Mouse (Mus musculus) small intestine, adult 2 months (tissue): ENCODE results near the gene Slc15a2. TPM values are rescaled to one million over a fixed set of nuclear protein-coding genes. Genes with fewer than 3 reads are reported as not detected.

ENCODE experiments used
- H3K27ac ChIP-seq: fragments of 200-500 bp; 2 replicates; pipeline ENCODE4 v1.5.1; 2012; ENCODE audit warnings: low read depth, low read length, control low read depth, inconsistent platforms; ENCODE audit not compliant: insufficient read depth
- H3K27me3 ChIP-seq: fragments of 200-500 bp; 2 replicates; pipeline ENCODE4 v1.6.1; 2012; ENCODE audit warnings: mild to moderate bottlenecking, moderate library complexity, low read length, inconsistent platforms; ENCODE audit not compliant: control insufficient read depth, insufficient read depth
- H3K36me3 ChIP-seq: fragments of 200-500 bp; 2 replicates; pipeline ENCODE4 v1.6.1; 2012; ENCODE audit warnings: mild to moderate bottlenecking, low read length, control low read depth, inconsistent platforms; ENCODE audit not compliant: control insufficient read depth, insufficient read depth
- H3K4me1 ChIP-seq: fragments of 200-500 bp; 2 replicates; pipeline ENCODE4 v1.6.1; 2012; ENCODE audit warnings: low read length, inconsistent platforms, mixed read lengths; ENCODE audit not compliant: control insufficient read depth, insufficient read depth, insufficient read length
- H3K4me3 ChIP-seq: fragments of 200-500 bp; 2 replicates; pipeline ENCODE4 v1.5.1; 2012; ENCODE audit warnings: low read depth, mild to moderate bottlenecking, control low read depth, inconsistent platforms, low read length, moderate library complexity
- CTCF ChIP-seq: fragments of 200-500 bp; IDR thresholded peaks from 2 replicates; pipeline ENCODE4 v1.5.1; 2012; ENCODE audit warnings: low read depth, mild to moderate bottlenecking, control low read depth, inconsistent platforms, low read length, moderate library complexity, mixed read lengths; ENCODE audit not compliant: insufficient replicate concordance, insufficient read length; ENCODE audit errors: extremely low read depth
- POLR2A ChIP-seq: fragments of 200-500 bp; IDR thresholded peaks from 2 replicates; pipeline ENCODE4 v1.6.1; 2012; ENCODE audit warnings: low read depth, mild to moderate bottlenecking, control low read depth, inconsistent platforms, low read length, moderate library complexity
- WGBS: fragments of 180-500 bp; shearing (Covaris S2); methylation state at CpG from one replicate; pipeline ENCODE4 v1.1.7; 2018; 5-methylcytosine and 5-hydroxymethylcytosine counted together
- polyA plus RNA-seq: library from polyadenylated mRNA; depleted of rRNA; stranded (reverse); fragments of >200 nt; gene quantifications from 2 replicates; pipeline ENCODE4 v1.2.3, GENCODE M21; 2012; rRNA removed

Gene Slc15a2
- polyA plus RNA-seq, 1 experiment: 0.39 TPM

DNA sequence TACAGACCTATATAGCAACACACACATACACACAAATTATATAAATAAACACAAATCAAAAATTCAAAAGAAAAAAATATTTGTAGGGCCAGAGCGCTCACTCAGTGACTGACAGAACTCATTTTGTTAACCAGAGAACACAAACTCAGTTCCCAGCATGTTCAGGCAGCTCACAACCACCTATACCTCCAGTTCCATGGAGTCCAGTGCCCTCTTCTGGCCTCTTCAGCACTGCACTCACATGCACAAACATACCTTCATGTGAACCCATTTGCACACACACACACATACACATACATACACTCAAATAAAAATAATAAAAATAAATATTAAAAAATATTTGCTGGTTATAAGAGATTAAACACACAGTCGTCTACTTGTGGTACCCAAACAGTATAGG lies 74.0 kb downstream of the Slc15a2 start:
- Histone ChIP-seq H3K36me3 (no peaks in the 10 kb centered on the region), H3K4me1 (no peaks in the 10 kb centered on the region; the same call in 1 of the 2 replicates), H3K27me3 (no peaks in the 10 kb centered on the region), H3K4me3 (no peak overlapping the region), H3K27ac (no peak overlapping the region)
- TF ChIP-seq POLR2A (no peak), CTCF (peak; percentile 22; the same call in 1 of the 2 replicates)
- WGBS: 91% methylated on average over 2 of the region's 2 CpGs

DNA sequence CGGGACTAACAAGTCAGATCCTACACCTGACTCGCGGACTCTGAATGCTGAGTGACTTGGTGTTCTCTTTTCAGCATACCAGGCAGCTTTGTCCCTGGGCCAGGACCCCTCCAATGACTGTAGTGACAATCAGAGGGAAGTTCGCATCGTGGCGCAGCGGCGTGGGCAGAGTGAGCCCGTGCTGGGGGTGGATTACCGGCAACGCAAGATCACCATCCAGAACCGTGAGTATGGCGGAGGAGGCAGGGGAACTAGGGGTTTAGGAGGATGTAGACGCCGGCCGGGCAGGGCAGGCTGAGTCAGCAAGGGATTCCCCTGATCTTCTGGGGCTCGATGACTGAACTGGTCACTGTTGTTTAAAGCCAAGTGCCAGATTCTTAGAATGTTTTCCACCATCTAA lies 75.4 kb downstream of the Slc15a2 start:
- WGBS: 87% methylated on average over 17 of the region's 17 CpGs
- H3K4me1 ChIP-seq: no peaks in the 10 kb centered on the region; the same call in 1 of the 2 replicates
- H3K27me3 ChIP-seq: no peaks in the 10 kb centered on the region
- peak overlapping the region; percentile 48 for H3K4me3 ChIP-seq
- TF ChIP-seq POLR2A: no peak
- TF ChIP-seq CTCF: no peak
- H3K36me3 ChIP-seq: no peaks in the 10 kb centered on the region
- no peak overlapping the region for H3K27ac ChIP-seq

DNA sequence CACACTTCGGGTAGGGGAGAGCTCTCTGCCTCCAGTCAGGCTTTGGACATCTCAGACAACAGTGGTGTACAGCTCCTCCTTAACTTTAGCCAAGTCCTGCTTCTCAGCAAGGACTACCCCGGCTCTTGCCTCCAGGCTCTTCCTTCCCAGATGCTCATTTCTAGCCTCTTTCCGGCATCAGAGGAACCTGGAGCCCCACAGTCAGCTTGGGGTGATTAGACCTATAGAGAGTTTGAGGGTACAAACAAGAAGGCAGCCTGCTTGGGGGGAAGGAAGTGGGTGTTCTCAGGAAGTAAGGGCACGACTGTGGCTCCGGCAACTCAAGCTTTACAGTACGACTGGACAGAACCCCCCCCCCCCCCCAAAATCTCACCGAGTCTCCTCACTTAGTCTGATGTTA lies 76.0 kb downstream of the Slc15a2 start:
- no peak overlapping the region for H3K4me3 ChIP-seq
- no peaks in the 10 kb centered on the region for H3K36me3 ChIP-seq
- H3K4me1 ChIP-seq: no peaks in the 10 kb centered on the region; the same call in 1 of the 2 replicates
- 73% methylated on average over 7 of the region's 7 CpGs for WGBS
- no peak for TF ChIP-seq CTCF
- TF ChIP-seq POLR2A: no peak
- no peak overlapping the region for H3K27ac ChIP-seq
- H3K27me3 ChIP-seq: no peaks in the 10 kb centered on the region

DNA sequence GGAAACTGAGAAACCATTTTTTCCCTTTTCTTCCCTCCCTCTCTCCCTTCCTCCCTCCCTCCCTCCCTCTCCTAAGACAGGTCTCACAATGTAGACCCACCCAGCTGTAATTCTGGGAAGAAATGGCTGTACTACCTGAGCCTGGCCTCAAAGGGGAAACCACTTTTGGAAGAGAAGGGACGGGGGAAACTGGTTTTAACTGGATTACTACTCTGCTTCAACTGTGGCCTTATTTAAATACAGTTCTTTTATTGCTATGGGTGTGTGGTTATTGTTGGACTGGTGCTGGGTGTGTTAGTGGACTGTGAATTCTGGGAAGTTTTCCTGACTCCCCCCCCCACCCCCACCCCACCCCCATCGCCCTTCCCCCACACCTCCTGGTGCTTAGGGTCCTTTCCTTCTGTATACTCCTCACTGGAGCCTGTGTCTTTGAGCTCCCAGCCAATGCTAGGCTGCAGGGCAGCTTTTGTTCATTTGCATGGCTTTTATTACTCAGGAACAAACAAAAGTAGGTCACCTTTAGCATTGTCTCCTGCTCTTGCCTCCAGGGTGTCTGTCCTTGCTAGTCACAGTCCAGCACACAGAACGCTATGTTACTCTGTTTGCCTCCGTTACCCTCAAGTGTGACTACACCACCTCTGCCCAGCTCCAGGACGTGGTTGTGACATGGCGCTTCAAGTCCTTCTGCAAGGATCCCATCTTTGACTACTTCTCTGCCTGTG lies 76.9 kb downstream of the Slc15a2 start:
- H3K27ac ChIP-seq: no peak overlapping the region
- no peaks in the 10 kb centered on the region; the same call in 1 of the 2 replicates for H3K4me1 ChIP-seq
- no peak for TF ChIP-seq POLR2A
- TF ChIP-seq CTCF: no peak
- WGBS: 43% methylated on average over 6 of the region's 6 CpGs
- no peaks in the 10 kb centered on the region for H3K36me3 ChIP-seq
- no peaks in the 10 kb centered on the region for H3K27me3 ChIP-seq
- no peak overlapping the region for H3K4me3 ChIP-seq

DNA sequence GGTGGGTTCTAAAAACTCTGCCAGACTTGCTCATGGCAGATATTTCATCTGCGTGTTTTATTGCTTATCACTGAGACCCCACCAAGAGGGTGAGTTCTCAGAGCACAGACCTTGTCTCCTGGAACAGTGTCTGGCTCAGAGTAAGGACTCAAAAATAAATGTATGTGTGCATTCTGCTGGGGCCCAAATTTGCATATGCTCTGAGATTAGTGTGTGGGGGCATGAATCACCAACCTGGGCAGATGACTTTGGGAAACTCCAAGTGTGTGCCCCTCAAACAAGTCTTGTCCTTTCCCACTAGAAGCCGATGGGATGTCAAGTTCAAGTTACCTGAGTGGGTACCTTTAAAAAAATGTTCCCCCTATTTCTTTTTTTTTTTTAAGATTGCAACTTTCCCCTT lies 84.3 kb downstream of the Slc15a2 start:
- TF ChIP-seq CTCF: no peak
- no peak overlapping the region for H3K27ac ChIP-seq
- 83% methylated on average over 2 of the region's 2 CpGs for WGBS

More for the DNA sequence above, 84.3 kb downstream of the Slc15a2 start:
- no peak overlapping the region for H3K4me3 ChIP-seq
- no peaks in the 10 kb centered on the region for H3K36me3 ChIP-seq
- no peaks in the 10 kb centered on the region for H3K4me1 ChIP-seq
- H3K27me3 ChIP-seq: peaks cover 2% of the 10 kb centered on the region; the same call in 1 of the 2 replicates

Other genes with a start within 250 kb of the Slc15a2 start
- gene Casr, start 222.8 kb downstream of the Slc15a2 start, polyA plus RNA-seq: 0.05 and 0.06 TPM in 2 replicates
- 0.46 and 0.79 TPM in 2 replicates for gene Cd86, start 118.9 kb downstream of the Slc15a2 start, polyA plus RNA-seq
- 2.3 and 3.3 TPM in 2 replicates for gene Ildr1, start 91.0 kb downstream of the Slc15a2 start, polyA plus RNA-seq
- 0.03 and 0.23 TPM in 2 replicates for gene Iqcb1, start 43.4 kb upstream of the Slc15a2 start, polyA plus RNA-seq
- gene Eaf2, start 90.0 kb upstream of the Slc15a2 start, polyA plus RNA-seq: 1.1 and 2.4 TPM in 2 replicates
- 28.3 and 49.7 TPM in 2 replicates for gene Golgb1, start 90.2 kb upstream of the Slc15a2 start, polyA plus RNA-seq
- gene Hcls1, start 150.0 kb upstream of the Slc15a2 start, polyA plus RNA-seq: 4.7 and 9.0 TPM in 2 replicates
- not detected in 2 replicates for gene Fbxo40, start 205.5 kb upstream of the Slc15a2 start, polyA plus RNA-seq
- 0.09 and 0.13 TPM in 2 replicates for gene Polq, start 226.8 kb upstream of the Slc15a2 start, polyA plus RNA-seq